Mouse (Mus musculus) ES-Bruce4 (cell line): ENCODE measurements at regions not wholly inside any gene's neighbourhood (a gene's known extent, or its start where the extent isn't known, plus 50 kb on each side); places are given as distances from the start of the nearest gene placed in this dataset.
A peak's percentile ranks its signal among the peaks of the same experiment; 100 is the strongest.

Source experiments
- H3K27ac ChIP-seq: 2 replicates; pipeline ENCODE4 v1.5.1; 2012; ENCODE audit warnings: low read length, inconsistent platforms; ENCODE audit not compliant: insufficient read depth
- H3K27me3 ChIP-seq: 2 replicates; pipeline ENCODE4 v1.6.1; 2012; ENCODE audit warnings: mild to moderate bottlenecking, low read length, inconsistent platforms; ENCODE audit not compliant: control insufficient read depth, poor library complexity, insufficient read depth, severe bottlenecking
- H3K36me3 ChIP-seq: 2 replicates; pipeline ENCODE4 v1.6.1; 2012; ENCODE audit warnings: inconsistent platforms, mild to moderate bottlenecking, low read length, moderate library complexity; ENCODE audit not compliant: control insufficient read depth, poor library complexity, insufficient read depth, severe bottlenecking
- H3K4me1 ChIP-seq: one replicate; pipeline ENCODE4 v1.8.1; 2011; ENCODE audit warnings: low read length; ENCODE audit not compliant: control insufficient read depth, insufficient read depth
- H3K4me3 ChIP-seq: 2 replicates; pipeline ENCODE4 v1.5.1; 2011; ENCODE audit warnings: low read depth, mild to moderate bottlenecking, low read length
- H3K9ac ChIP-seq: 2 replicates; pipeline ENCODE4 v1.6.1; 2012; ENCODE audit warnings: low read depth, mild to moderate bottlenecking, inconsistent platforms; ENCODE audit not compliant: poor library complexity, severe bottlenecking
- H3K9me3 ChIP-seq: replicated peaks from 2 replicates; pipeline ENCODE4 v1.6.1; 2012; ENCODE audit warnings: mild to moderate bottlenecking, low read length, inconsistent platforms; ENCODE audit not compliant: control insufficient read depth, poor library complexity, insufficient read depth, severe bottlenecking
- CTCF ChIP-seq: IDR thresholded peaks from one replicate; pipeline ENCODE4 v1.8.1; 2011; ENCODE audit warnings: low read depth, low read length
- EP300 ChIP-seq: IDR thresholded peaks from 2 replicates; pipeline ENCODE4 v1.6.1; 2011; ENCODE audit warnings: low read depth, low read length; ENCODE audit not compliant: insufficient read depth
- POLR2A ChIP-seq: IDR thresholded peaks from one replicate; pipeline ENCODE4 v1.8.1; 2011; ENCODE audit warnings: low read length; ENCODE audit not compliant: insufficient read depth

- no peak overlapping the region for H3K27ac ChIP-seq
- TF ChIP-seq EP300 (no peak), POLR2A (no peak), CTCF (no peak)
- no peaks in the 10 kb centered on the region for H3K9me3 ChIP-seq
- H3K36me3 ChIP-seq, result no peaks in the 10 kb centered on the region
- H3K27me3 ChIP-seq, result no peaks in the 10 kb centered on the region
- no peaks in the 10 kb centered on the region for H3K4me1 ChIP-seq
- H3K9ac ChIP-seq, result no peak overlapping the region
- no peak overlapping the region for H3K4me3 ChIP-seq
Measured at GRCm38 (mm10) chr1:168046749-168047148, 357.7 kb downstream of the Lmx1a start.

- no peak for TF ChIP-seq POLR2A
- TF ChIP-seq CTCF, result no peak
- TF ChIP-seq EP300, result no peak
- Histone ChIP-seq H3K9me3 (no peaks in the 10 kb centered on the region), H3K36me3 (no peaks in the 10 kb centered on the region), H3K4me1 (no peaks in the 10 kb centered on the region), H3K27ac (no peak overlapping the region), H3K4me3 (no peak overlapping the region), H3K27me3 (no peaks in the 10 kb centered on the region), H3K9ac (no peak overlapping the region)
Measured at GRCm38 (mm10) chr1:168049965-168050364, 360.9 kb downstream of the Lmx1a start.

DNA sequence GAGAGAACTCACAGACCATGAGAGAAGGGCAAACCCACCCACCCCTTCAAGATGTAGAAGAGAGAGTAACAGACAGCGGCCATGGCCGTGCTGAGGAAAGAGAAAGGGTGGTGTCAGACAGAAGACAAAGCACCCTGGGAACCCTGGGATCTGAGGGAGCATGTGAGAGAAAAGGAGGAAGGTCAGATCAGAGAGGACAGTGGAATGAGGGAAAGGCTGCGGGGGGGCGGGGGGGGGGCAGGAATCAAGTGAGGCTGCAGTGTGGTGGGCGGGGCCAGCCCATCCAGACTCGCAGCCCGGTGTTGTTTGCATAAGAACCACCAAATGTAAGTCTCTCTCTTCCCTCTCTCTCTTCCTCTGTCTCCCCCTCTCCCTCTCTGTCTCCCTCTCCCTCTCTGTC, 367.4 kb downstream of the Lmx1a start:
- H3K36me3 ChIP-seq, result no peaks in the 10 kb centered on the region
- no peaks in the 10 kb centered on the region for H3K9me3 ChIP-seq
- no peaks in the 10 kb centered on the region for H3K27me3 ChIP-seq
- peaks cover 3% of the 10 kb centered on the region for H3K4me1 ChIP-seq
- no peak overlapping the region for H3K9ac ChIP-seq
- TF ChIP-seq POLR2A (no peak), EP300 (peak; percentile 60; the same call in 1 of the 2 replicates)
- H3K4me3 ChIP-seq, result no peak overlapping the region
- H3K27ac ChIP-seq, result no peak overlapping the region

GRCm38 (mm10) chr1:168057479-168057878, 368.4 kb downstream of the Lmx1a start:
- Histone ChIP-seq H3K36me3 (no peaks in the 10 kb centered on the region), H3K9me3 (no peaks in the 10 kb centered on the region), H3K27ac (no peak overlapping the region), H3K4me1 (peaks cover 3% of the 10 kb centered on the region), H3K9ac (no peak overlapping the region), H3K27me3 (no peaks in the 10 kb centered on the region), H3K4me3 (no peak overlapping the region)
- TF ChIP-seq CTCF (no peak), EP300 (no peak), POLR2A (no peak)

- no peak overlapping the region for H3K27ac ChIP-seq
- H3K27me3 ChIP-seq, result no peaks in the 10 kb centered on the region
- H3K4me3 ChIP-seq, result no peak overlapping the region
- H3K36me3 ChIP-seq, result no peaks in the 10 kb centered on the region
- peaks cover 3% of the 10 kb centered on the region for H3K4me1 ChIP-seq
- TF ChIP-seq CTCF (no peak), EP300 (no peak), POLR2A (no peak)
- H3K9ac ChIP-seq, result no peak overlapping the region
- no peaks in the 10 kb centered on the region for H3K9me3 ChIP-seq
Measured at GRCm38 (mm10) chr1:168058769-168059168, 369.7 kb downstream of the Lmx1a start.

DNA sequence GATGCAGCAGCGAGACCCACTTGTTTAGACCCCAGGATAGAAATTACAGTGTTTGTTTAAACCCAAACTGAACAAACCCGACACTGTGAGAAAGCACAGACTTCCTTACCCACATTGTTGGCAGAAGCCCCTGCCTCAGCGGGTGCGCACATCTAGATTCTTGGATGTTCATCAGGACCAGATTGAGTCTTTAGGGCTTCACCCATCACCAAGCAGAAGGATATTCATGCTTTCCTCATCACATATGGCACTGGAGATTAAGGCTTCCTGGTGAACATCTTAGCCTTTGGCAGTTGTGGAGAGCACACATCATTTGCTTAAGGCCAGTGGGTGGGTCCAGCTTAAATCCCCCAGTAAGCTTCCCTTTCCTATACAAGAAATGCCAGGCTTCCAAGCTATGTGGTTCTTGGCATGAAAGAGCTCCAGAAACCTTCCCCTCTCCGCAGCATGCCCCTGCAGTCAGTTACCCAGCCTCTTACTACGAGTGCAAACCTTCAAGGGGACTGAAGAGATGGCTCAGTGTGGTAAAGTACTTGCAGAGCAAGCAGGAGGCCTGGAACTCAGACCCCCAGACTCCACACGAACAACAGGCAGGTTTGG, 367.9 kb downstream of the Pbx1 start:
- H3K36me3 ChIP-seq, result no peaks in the 10 kb centered on the region
- H3K27me3 ChIP-seq, result no peaks in the 10 kb centered on the region
- no peak overlapping the region for H3K4me3 ChIP-seq
- no peaks in the 10 kb centered on the region for H3K4me1 ChIP-seq
- H3K9me3 ChIP-seq, result no peaks in the 10 kb centered on the region
- TF ChIP-seq POLR2A (no peak), CTCF (no peak), EP300 (no peak)
- H3K9ac ChIP-seq, result no peak overlapping the region
- H3K27ac ChIP-seq, result no peak overlapping the region
